Mouse (Mus musculus): Measurements from ENCODE around the gene Hs3st3b1. TPM values are rescaled to one million over a fixed set of nuclear protein-coding genes. Genes with fewer than 3 reads are reported as not detected.

Gene Hs3st3b1
- polyA plus RNA-seq (2012; rRNA removed), result 6.7 and 7.2 TPM in 2 replicates

DNA sequence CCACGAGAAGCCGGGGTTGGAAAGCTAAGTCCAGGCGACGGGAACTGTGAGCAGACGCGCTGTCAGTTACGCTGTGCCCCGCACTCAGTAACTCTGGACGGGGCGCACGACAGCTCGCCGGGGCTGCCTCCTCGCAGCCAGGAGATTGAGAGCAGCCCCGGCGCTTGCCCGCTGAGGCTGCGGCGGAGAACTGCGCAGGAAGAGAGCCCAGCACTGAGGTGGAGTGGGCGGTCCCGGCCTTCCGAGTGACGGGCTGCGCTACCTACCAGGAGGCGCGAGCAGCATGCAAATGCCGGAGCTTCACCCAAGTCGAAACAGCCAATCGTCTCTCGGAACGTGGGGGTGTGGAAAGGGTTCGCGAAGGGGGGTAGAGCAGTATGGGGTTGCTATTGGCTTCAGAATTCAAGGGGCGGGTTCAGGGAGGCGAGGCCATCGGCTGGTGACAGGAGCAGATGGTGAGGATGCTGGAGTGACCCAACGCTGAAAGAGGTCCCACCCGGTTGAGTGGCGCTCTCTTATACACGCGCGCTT is at the start of gene Hs3st3b1:
TSS of gene Hs3st3b1 (minus strand) at position 200 of the 531 bp plus-strand sequence.
- peak within 1 kb of the TSS; percentile 42; the same call in 1 of the 2 replicates for H3K27ac ChIP-seq (ENCODE audit: insufficient read depth, low read depth, low read length)
- DNase-seq, result peak; percentile 98
- 0 out of 2 replicates have a peak, but pooled peaks cover 3% of the 10 kb centered on the region for H3K27me3 ChIP-seq (replicated peaks; ENCODE audit: control insufficient read depth, insufficient read depth, low read length)
- WGBS, result under 1% methylated on average over 43 of the region's 43 CpGs
- H3K4me3 ChIP-seq (ENCODE audit: insufficient read depth, low read depth, low read length), result peak within 1 kb of the TSS; percentile 73
- peak; percentile 66 for TF ChIP-seq POLR2A (IDR thresholded peaks at IDR 0.05; ENCODE audit: low read depth, low read length)
- TF ChIP-seq CTCF (conservative IDR thresholded peaks at IDR 0.05; ENCODE audit: insufficient read depth, insufficient read length, low read depth, low read length), result no peak
- H3K4me1 ChIP-seq (ENCODE audit: control insufficient read depth, insufficient read depth, low read length), result no peaks in the 10 kb centered on the region; the same call in 1 of the 2 replicates
- no peaks in the 10 kb centered on the region for H3K36me3 ChIP-seq (ENCODE audit: control insufficient read depth, insufficient read depth, low read length)

DNA sequence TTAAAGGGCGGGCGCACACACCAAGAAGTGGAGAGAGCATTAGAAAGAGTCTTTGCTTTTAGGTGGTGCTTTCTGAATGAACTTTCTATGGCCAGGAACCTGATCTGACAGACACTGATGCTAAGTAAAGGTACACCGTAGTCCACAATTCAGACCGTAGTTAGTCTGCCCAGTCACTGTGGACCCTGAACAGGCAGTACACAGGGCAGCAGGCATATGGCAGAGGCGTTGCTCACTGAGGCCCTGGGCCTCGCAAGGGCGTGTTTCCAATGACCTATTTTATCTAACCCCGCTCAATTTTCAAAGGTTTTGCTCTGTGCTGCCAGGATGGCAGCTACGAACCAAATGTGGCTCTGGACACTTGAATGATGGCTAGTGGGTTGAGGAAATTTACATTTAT is 49.4 kb upstream of the Hs3st3b1 start:
- no peak overlapping the region for H3K27ac ChIP-seq (ENCODE audit: insufficient read depth, low read depth, low read length)
- no peak overlapping the region for H3K4me3 ChIP-seq (ENCODE audit: insufficient read depth, low read depth, low read length)
- TF ChIP-seq POLR2A (IDR thresholded peaks at IDR 0.05; ENCODE audit: low read depth, low read length), result no peak
- TF ChIP-seq CTCF (conservative IDR thresholded peaks at IDR 0.05; ENCODE audit: insufficient read depth, insufficient read length, low read depth, low read length), result no peak
- H3K27me3 ChIP-seq (replicated peaks; ENCODE audit: control insufficient read depth, insufficient read depth, low read length), result no peaks in the 10 kb centered on the region
- H3K36me3 ChIP-seq (ENCODE audit: control insufficient read depth, insufficient read depth, low read length), result no peaks in the 10 kb centered on the region
- H3K4me1 ChIP-seq (ENCODE audit: control insufficient read depth, insufficient read depth, low read length), result 0 out of 2 replicates have a peak, but pooled peaks cover 3% of the 10 kb centered on the region
- WGBS, result 71% methylated on average over 9 of the region's 9 CpGs
- peak; percentile 47 for DNase-seq

DNA sequence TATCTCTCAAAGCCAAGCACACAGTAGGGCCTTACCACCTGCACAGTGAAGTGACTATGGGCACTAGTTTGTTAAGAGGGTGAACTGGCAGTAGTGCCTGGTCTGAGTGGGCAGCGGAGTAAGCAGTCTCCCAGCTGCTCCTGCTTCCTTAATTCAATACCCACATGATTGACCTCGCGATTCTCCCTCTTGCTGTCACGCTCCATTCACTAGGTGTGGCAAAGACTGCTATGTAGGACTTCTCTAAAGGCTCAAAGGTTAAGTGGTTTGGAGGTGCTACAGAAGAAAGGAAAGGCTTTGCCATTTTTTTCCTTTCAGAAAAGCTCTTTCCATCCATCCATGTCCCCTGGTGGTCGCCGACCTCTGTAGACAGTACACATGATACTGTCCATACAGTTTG is 48.7 kb upstream of the Hs3st3b1 start:
- H3K27me3 ChIP-seq (replicated peaks; ENCODE audit: control insufficient read depth, insufficient read depth, low read length), result no peaks in the 10 kb centered on the region
- peak; percentile 44 for DNase-seq
- 0 out of 2 replicates have a peak, but pooled peaks cover 3% of the 10 kb centered on the region for H3K4me1 ChIP-seq (ENCODE audit: control insufficient read depth, insufficient read depth, low read length)
- no peak for TF ChIP-seq POLR2A (IDR thresholded peaks at IDR 0.05; ENCODE audit: low read depth, low read length)
- TF ChIP-seq CTCF (conservative IDR thresholded peaks at IDR 0.05; ENCODE audit: insufficient read depth, insufficient read length, low read depth, low read length), result no peak
- WGBS, result 43% methylated on average over 6 of the region's 6 CpGs
- no peak overlapping the region for H3K27ac ChIP-seq (ENCODE audit: insufficient read depth, low read depth, low read length)
- no peak overlapping the region for H3K4me3 ChIP-seq (ENCODE audit: insufficient read depth, low read depth, low read length)
- H3K36me3 ChIP-seq (ENCODE audit: control insufficient read depth, insufficient read depth, low read length), result no peaks in the 10 kb centered on the region

DNA sequence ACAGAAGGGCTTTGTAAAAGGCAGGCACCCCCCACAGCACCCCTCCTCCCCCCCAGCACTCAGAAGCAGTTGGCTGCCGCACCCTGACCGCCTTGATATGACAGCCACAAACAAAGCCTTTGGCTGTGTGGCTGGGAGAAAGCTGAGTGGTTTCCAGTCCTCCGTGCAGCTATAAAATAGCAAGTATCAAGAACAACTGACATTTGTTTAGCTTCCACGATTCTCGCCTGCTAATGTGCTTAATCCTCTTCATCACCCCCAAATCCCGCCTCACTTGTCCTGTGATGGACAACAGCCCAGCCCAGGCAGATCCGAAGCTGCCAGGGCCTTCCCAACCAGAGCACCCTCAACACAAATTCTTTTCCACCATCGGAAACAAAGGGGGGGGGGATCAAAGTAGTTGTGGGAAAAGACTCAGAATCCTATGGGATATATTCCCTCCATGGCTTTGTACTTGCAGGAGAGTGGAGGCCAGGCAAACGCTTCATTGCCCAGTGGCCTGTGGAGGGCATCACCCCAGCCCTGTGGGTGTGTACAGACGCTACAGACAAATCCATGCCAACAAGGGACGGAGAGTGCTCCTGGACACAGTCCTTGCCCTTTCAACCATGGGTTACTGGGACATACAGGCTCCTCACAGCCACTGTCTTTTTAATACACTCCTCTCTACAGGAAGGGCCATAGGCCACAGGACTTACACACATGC is 47.3 kb upstream of the Hs3st3b1 start:
- H3K36me3 ChIP-seq (ENCODE audit: control insufficient read depth, insufficient read depth, low read length), result no peaks in the 10 kb centered on the region
- no peak for TF ChIP-seq POLR2A (IDR thresholded peaks at IDR 0.05; ENCODE audit: low read depth, low read length)
- TF ChIP-seq CTCF (conservative IDR thresholded peaks at IDR 0.05; ENCODE audit: insufficient read depth, insufficient read length, low read depth, low read length), result no peak
- no peak overlapping the region for H3K27ac ChIP-seq (ENCODE audit: insufficient read depth, low read depth, low read length)
- WGBS, result 70% methylated on average over 11 of the region's 11 CpGs
- peak; percentile 76 for DNase-seq
- H3K4me3 ChIP-seq (ENCODE audit: insufficient read depth, low read depth, low read length), result no peak overlapping the region
- H3K4me1 ChIP-seq (ENCODE audit: control insufficient read depth, insufficient read depth, low read length), result 0 out of 2 replicates have a peak, but pooled peaks cover 3% of the 10 kb centered on the region
- H3K27me3 ChIP-seq (replicated peaks; ENCODE audit: control insufficient read depth, insufficient read depth, low read length), result no peaks in the 10 kb centered on the region

DNA sequence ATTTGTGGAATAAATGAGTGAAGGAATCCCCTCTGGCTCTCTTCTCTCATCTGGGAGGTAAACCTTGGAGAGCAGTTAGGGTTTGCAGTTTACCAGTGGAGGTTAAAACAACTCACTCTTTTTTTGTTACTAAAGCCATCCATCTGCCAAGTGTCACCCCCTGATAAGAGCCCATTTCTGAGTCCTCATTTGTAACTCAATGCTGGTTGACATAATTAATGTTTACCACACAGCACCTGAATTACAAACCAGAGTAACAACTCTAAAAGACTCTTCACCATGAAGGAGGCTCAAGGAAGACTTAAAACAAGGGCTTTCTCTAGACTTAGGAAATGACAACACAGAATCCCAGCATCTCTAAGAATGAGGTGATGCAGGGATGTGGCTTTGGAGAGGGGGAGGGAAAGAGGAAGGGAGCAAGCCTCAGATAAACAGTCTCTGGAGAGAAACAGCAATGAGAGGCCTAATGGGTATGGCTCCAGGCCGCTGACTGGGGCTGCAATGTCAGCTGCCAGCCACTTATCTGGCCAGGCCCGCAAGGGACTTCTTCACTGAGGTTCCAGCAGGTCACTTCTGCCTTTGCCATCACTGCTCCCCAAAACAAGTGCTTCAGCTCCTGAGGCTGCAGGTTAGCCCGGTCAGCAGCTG is 46.4 kb upstream of the Hs3st3b1 start:
- 0 out of 2 replicates have a peak, but pooled peaks cover 3% of the 10 kb centered on the region for H3K4me1 ChIP-seq (ENCODE audit: control insufficient read depth, insufficient read depth, low read length)
- H3K27me3 ChIP-seq (replicated peaks; ENCODE audit: control insufficient read depth, insufficient read depth, low read length), result no peaks in the 10 kb centered on the region
- 85% methylated on average over 3 of the region's 3 CpGs for WGBS
- no peak for TF ChIP-seq POLR2A (IDR thresholded peaks at IDR 0.05; ENCODE audit: low read depth, low read length)
- no peak for TF ChIP-seq CTCF (conservative IDR thresholded peaks at IDR 0.05; ENCODE audit: insufficient read depth, insufficient read length, low read depth, low read length)
- H3K36me3 ChIP-seq (ENCODE audit: control insufficient read depth, insufficient read depth, low read length), result no peaks in the 10 kb centered on the region; the same call in 1 of the 2 replicates
- no peak overlapping the region for H3K4me3 ChIP-seq (ENCODE audit: insufficient read depth, low read depth, low read length)
- no peak overlapping the region for H3K27ac ChIP-seq (ENCODE audit: insufficient read depth, low read depth, low read length)
- DNase-seq, result no peak

DNA sequence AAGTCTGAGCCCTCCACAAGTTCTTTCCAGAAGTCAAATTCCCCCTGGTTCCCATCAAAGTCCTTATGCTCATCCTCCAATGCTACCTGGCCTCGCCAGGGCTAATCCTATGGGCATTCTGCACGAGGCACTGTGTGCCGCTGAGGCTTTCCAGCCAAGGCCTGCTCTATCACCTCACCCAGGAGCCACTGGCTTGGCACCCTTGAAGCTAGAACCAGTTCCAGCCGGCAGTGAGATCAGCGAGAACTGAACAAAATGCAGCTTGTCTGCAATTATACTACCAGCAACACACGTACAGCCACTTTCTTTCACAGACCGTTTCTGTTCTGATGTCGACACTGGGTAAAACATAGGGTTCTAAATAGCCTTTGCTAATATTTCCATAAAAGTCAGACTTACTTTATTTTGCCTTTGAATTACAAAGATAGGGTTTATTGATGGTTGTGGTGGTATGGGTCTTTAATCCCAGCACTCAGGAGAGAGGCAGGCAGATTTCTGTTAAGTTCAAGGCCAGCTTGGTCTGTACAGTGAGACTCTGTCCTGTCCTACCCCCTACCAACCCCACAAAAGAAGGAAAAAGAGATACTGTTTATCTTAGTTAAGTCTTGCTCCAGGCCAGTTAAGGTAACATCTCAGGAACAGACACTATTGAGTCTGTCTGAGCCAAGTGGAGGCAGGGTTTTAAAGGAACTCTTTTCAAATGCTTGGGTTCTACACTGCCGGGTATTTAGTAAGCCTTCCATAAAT is 45.7 kb upstream of the Hs3st3b1 start:
- no peak overlapping the region for H3K27ac ChIP-seq (ENCODE audit: insufficient read depth, low read depth, low read length)
- TF ChIP-seq CTCF (conservative IDR thresholded peaks at IDR 0.05; ENCODE audit: insufficient read depth, insufficient read length, low read depth, low read length), result no peak
- no peak for TF ChIP-seq POLR2A (IDR thresholded peaks at IDR 0.05; ENCODE audit: low read depth, low read length)
- H3K4me3 ChIP-seq (ENCODE audit: insufficient read depth, low read depth, low read length), result no peak overlapping the region
- peak; percentile 60 for DNase-seq
- 0 out of 2 replicates have a peak, but pooled peaks cover 3% of the 10 kb centered on the region for H3K4me1 ChIP-seq (ENCODE audit: control insufficient read depth, insufficient read depth, low read length)
- no peaks in the 10 kb centered on the region for H3K27me3 ChIP-seq (replicated peaks; ENCODE audit: control insufficient read depth, insufficient read depth, low read length)
- H3K36me3 ChIP-seq (ENCODE audit: control insufficient read depth, insufficient read depth, low read length), result no peaks in the 10 kb centered on the region; the same call in 1 of the 2 replicates
- 62% methylated on average over 9 of the region's 9 CpGs for WGBS
